ENCODE assay signal across 21 mouse cellular contexts in the genomic region with DNA sequence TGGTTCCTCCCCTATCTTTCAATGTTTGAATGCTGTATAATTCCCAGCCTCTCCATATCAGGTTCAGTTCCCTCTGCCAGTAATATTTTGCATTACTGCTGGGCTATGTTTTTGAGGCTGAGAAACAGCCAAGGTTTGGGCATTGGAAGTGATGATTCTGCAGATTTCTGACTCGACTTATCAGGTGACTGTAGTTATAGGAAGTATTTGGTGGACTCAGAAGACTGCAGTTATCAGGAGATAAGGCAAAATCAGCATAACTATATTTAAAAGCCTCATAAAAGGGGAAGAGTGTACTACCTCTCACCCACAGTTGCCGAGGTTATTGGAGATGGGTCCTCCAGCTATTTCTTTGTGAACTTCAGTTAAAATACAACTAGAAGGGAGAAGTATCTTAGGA. TPM values are rescaled to one million over a fixed set of nuclear protein-coding genes. Genes with fewer than 3 reads are reported as not detected.
"Had no signal": no experiment of that assay in that cellular context is flagged by ENCODE, and none has a peak within 500 bp of the region (broad histone marks: within the 10 kb centered on the region; RNA-seq: fewer than 3 reads in every experiment).

No protein-coding gene starts in this region.

- H3K4me3 ChIP-seq: megakaryocyte, embryonic 14.5 days; midbrain, embryonic 13.5 days; midbrain, embryonic 15.5 days; neural tube, embryonic 12.5 days had no signal

- H3K27ac ChIP-seq: midbrain, embryonic 13.5 days; midbrain, embryonic 15.5 days; neural tube, embryonic 12.5 days had no signal

- H3K27me3 ChIP-seq: midbrain, embryonic 13.5 days; midbrain, embryonic 15.5 days; neural tube, embryonic 12.5 days had no signal

- DNase-seq: liver, postnatal 0 days; lung, embryonic 14.5 days; lung, postnatal 10 days; lung, postnatal 4 days; retina, postnatal 1 day; right cerebral cortex, adult 18-20 months; right cerebral cortex, postnatal 25 days; right cerebral cortex, postnatal 4 days; spleen, adult 18-20 months; thymus, adult 18-20 months; thymus, postnatal 25 days; thymus, postnatal 4 days had no signal

- H3K9me3 ChIP-seq: megakaryocyte, embryonic 14.5 days; midbrain, embryonic 13.5 days; midbrain, embryonic 15.5 days; neural tube, embryonic 12.5 days had no signal

- H3K4me1 ChIP-seq: midbrain, embryonic 13.5 days; midbrain, embryonic 15.5 days; neural tube, embryonic 12.5 days had no signal

- ATAC-seq: liver, postnatal 0 days; midbrain, embryonic 13.5 days; midbrain, embryonic 15.5 days had no signal

- H3K9ac ChIP-seq: liver, postnatal 0 days; lung, embryonic 14.5 days; midbrain, embryonic 13.5 days; midbrain, embryonic 15.5 days; neural tube, embryonic 12.5 days had no signal

RNA-seq across cellular contexts. Expression of a gene that starts 12.7 kb away (rescaled TPM):
- total RNA-seq: midbrain, postnatal 0 days; monocyte, adult 5-6 weeks; neutrophil, adult 5-6 weeks had no signal
- polyA plus RNA-seq: midbrain, embryonic 11.5 days; small intestine, adult 2 months had no signal

RNA-seq across cellular contexts. Expression of a gene that starts 17.9 kb away (rescaled TPM):
- polyA plus RNA-seq: small intestine, adult 2 months had no signal

RNA-seq across cellular contexts. Expression of a gene that starts 32.7 kb away (rescaled TPM):
- total RNA-seq: monocyte, adult 5-6 weeks; neutrophil, adult 5-6 weeks had no signal

RNA-seq across cellular contexts. Expression of a gene that starts 47.1 kb away (rescaled TPM):
- total RNA-seq: monocyte, adult 5-6 weeks had no signal
